Mouse (Mus musculus): Measurements from ENCODE around the gene Il2. TPM values are rescaled to one million over a fixed set of nuclear protein-coding genes. Genes with fewer than 3 reads are reported as not detected.

The Il2 gene
- 0.34 TPM in 1 of 2 replicates, not detected in the other for polyA plus RNA-seq (2015; fragmentation: Nextera tagmentation; extraction: Ambion mirVana)

DNA sequence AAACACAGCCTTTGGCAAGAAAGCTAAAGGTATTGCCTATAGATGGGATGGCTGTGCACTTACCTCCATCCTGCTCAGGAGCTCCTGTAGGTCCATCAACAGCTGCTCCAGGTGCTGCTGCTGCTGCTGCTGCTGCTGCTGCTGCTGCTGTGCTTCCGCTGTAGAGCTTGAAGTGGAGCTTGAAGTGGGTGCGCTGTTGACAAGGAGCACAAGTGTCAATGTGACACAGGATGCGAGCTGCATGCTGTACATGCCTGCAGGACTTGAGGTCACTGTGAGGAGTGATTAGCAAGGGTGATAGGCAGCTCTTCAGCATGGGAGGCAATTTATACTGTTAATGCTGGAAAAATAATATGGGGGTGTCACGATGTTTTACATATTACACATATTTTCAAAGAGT lies at the start of gene Il2:
TSS of gene Il2 (minus strand) at position 305 of the 400 bp plus-strand sequence.
- H3K9me3 ChIP-seq (ENCODE audit: low read length): no peaks in the 10 kb centered on the region
- no peak for ATAC-seq (ENCODE audit: low FRiP score, low TSS enrichment)

DNA sequence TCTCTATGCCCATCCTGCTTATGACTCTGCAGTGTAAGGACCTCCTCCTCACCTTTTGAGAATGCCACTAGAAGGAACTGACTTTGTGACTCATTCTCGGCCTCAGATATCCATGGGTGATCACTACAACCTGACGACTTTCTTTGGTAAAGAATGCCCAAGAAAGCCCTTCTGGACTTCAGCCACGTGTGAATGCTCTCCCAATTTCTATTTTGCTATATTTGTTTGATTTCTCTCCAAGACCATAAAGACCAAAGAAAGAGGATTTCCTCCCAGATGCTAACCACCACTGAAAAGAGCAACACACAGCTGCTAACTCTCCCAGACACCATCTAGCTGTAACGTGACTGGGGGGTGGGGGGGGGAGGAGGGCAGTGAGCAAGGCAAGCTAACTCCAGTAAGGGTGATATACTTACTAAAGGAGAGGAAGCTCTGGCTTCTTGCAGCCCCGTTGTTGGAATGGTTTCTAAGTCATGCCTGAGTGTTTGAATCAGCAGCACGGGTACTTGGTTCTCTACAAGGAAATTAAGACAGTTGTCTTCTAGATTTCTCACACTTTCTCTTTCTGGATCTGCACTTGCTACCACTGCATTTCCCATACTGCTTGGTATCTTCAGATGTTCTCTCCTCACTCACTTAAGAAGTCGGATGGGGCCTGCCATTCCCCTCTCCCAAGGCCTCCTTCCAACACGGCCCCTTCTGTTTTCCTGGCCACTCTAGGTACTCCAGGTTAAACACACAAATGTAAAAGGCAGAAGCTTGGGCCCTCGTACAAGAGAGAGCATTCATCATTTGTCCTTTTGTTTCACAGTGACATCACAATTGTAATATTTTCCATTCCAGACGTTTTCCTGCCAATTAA lies 49.2 kb upstream of the Il2 start:
- H3K4me1 ChIP-seq (ENCODE audit: insufficient read depth, low read length): no peaks in the 10 kb centered on the region
- H3K27me3 ChIP-seq (ENCODE audit: insufficient read depth, low read length): no peaks in the 10 kb centered on the region
- H3K4me3 ChIP-seq (ENCODE audit: low read length): no peak overlapping the region
- H3K4me2 ChIP-seq (replicated peaks; ENCODE audit: low read depth, low read length): no peak overlapping the region
- no peak for ATAC-seq (ENCODE audit: low FRiP score, low TSS enrichment)
- WGBS: 65% methylated on average over 10 of the region's 10 CpGs
- no peaks in the 10 kb centered on the region for H3K9me3 ChIP-seq (ENCODE audit: low read length)
- no peaks in the 10 kb centered on the region for H3K36me3 ChIP-seq (ENCODE audit: insufficient read depth, low read length)
- no peak overlapping the region for H3K9ac ChIP-seq (replicated peaks; ENCODE audit: low read length)
- H3K27ac ChIP-seq (ENCODE audit: low read length): no peak overlapping the region

More for the DNA sequence above, at the start of gene Il2:
- no peak within 1 kb of the TSS for H3K27ac ChIP-seq (ENCODE audit: low read length)
- no peaks in the 10 kb centered on the region for H3K4me1 ChIP-seq (ENCODE audit: insufficient read depth, low read length)
- H3K4me3 ChIP-seq (ENCODE audit: low read length): no peak within 1 kb of the TSS
- H3K9ac ChIP-seq (replicated peaks; ENCODE audit: low read length): no peak within 1 kb of the TSS
- no peaks in the 10 kb centered on the region for H3K27me3 ChIP-seq (ENCODE audit: insufficient read depth, low read length)
- no peak within 1 kb of the TSS for H3K4me2 ChIP-seq (replicated peaks; ENCODE audit: low read depth, low read length)
- 67% methylated on average over 4 of the region's 4 CpGs for WGBS
- no peaks in the 10 kb centered on the region for H3K36me3 ChIP-seq (ENCODE audit: insufficient read depth, low read length)

DNA sequence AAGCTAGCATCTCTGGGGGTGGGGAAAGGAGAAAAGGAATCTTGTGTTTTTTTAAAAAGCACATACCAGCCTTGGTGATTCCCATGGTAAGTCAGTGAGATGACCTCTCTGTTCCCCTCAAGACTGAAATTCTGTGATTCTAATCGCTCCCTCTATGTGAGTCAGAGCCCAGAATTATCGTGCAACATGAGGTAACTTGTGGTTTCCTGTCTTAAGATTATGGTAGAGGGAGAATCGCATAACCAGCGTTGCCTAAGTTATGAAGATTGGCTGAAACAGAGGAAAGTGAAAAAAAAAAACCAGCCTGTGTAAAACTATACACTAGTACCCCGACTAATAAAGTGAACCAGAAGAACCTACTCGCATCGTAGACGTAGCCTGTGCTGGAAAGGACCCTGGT lies 47.5 kb upstream of the Il2 start:
- WGBS: 90% methylated on average over 8 of the region's 8 CpGs
- Histone ChIP-seq H3K27ac (ENCODE audit: low read length) (no peak overlapping the region), H3K4me3 (ENCODE audit: low read length) (no peak overlapping the region), H3K4me2 (replicated peaks; ENCODE audit: low read depth, low read length) (no peak overlapping the region), H3K9ac (replicated peaks; ENCODE audit: low read length) (no peak overlapping the region), H3K4me1 (ENCODE audit: insufficient read depth, low read length) (no peaks in the 10 kb centered on the region), H3K27me3 (ENCODE audit: insufficient read depth, low read length) (no peaks in the 10 kb centered on the region), H3K9me3 (ENCODE audit: low read length) (no peaks in the 10 kb centered on the region), H3K36me3 (ENCODE audit: insufficient read depth, low read length) (no peaks in the 10 kb centered on the region)
- no peak for ATAC-seq (ENCODE audit: low FRiP score, low TSS enrichment)

- Histone ChIP-seq H3K4me3 (ENCODE audit: low read length) (no peak overlapping the region), H3K27me3 (ENCODE audit: insufficient read depth, low read length) (no peaks in the 10 kb centered on the region), H3K27ac (ENCODE audit: low read length) (no peak overlapping the region), H3K36me3 (ENCODE audit: insufficient read depth, low read length) (no peaks in the 10 kb centered on the region), H3K9ac (replicated peaks; ENCODE audit: low read length) (no peak overlapping the region), H3K4me2 (replicated peaks; ENCODE audit: low read depth, low read length) (no peak overlapping the region), H3K9me3 (ENCODE audit: low read length) (no peaks in the 10 kb centered on the region), H3K4me1 (ENCODE audit: insufficient read depth, low read length) (no peaks in the 10 kb centered on the region)
- ATAC-seq (ENCODE audit: low FRiP score, low TSS enrichment): no peak
- WGBS: 95% methylated on average over 2 of the region's 2 CpGs
Observed at GRCm38 (mm10) chr3:37169283-37169682, 43.5 kb upstream of the Il2 start.

- Histone ChIP-seq H3K27ac (ENCODE audit: low read length) (no peak overlapping the region), H3K4me2 (replicated peaks; ENCODE audit: low read depth, low read length) (no peak overlapping the region)
- WGBS: 79% methylated on average over 4 of the region's 4 CpGs
Observed at GRCm38 (mm10) chr3:37161096-37161495, 35.3 kb upstream of the Il2 start.

GRCm38 (mm10) chr3:37158246-37158645 lies 32.5 kb upstream of the Il2 start:
- Histone ChIP-seq H3K36me3 (ENCODE audit: insufficient read depth, low read length) (no peaks in the 10 kb centered on the region), H3K4me2 (replicated peaks; ENCODE audit: low read depth, low read length) (no peak overlapping the region), H3K9ac (replicated peaks; ENCODE audit: low read length) (no peak overlapping the region), H3K4me1 (ENCODE audit: insufficient read depth, low read length) (no peaks in the 10 kb centered on the region), H3K4me3 (ENCODE audit: low read length) (no peak overlapping the region), H3K27me3 (ENCODE audit: insufficient read depth, low read length) (no peaks in the 10 kb centered on the region), H3K9me3 (ENCODE audit: low read length) (no peaks in the 10 kb centered on the region), H3K27ac (ENCODE audit: low read length) (no peak overlapping the region)
- ATAC-seq (ENCODE audit: low FRiP score, low TSS enrichment): no peak; the same call in 1 of the 2 replicates
- WGBS: 66% methylated on average over 3 of the region's 3 CpGs

More at GRCm38 (mm10) chr3:37161096-37161495, 35.3 kb upstream of the Il2 start:
- H3K27me3 ChIP-seq (ENCODE audit: insufficient read depth, low read length): no peaks in the 10 kb centered on the region
- H3K4me3 ChIP-seq (ENCODE audit: low read length): no peak overlapping the region
- H3K4me1 ChIP-seq (ENCODE audit: insufficient read depth, low read length): no peaks in the 10 kb centered on the region
- H3K36me3 ChIP-seq (ENCODE audit: insufficient read depth, low read length): no peaks in the 10 kb centered on the region
- no peak for ATAC-seq (ENCODE audit: low FRiP score, low TSS enrichment)
- no peak overlapping the region for H3K9ac ChIP-seq (replicated peaks; ENCODE audit: low read length)
- H3K9me3 ChIP-seq (ENCODE audit: low read length): no peaks in the 10 kb centered on the region

GRCm38 (mm10) chr3:37157082-37157481 lies 31.3 kb upstream of the Il2 start:
- no peak overlapping the region for H3K4me3 ChIP-seq (ENCODE audit: low read length)
- no peak for ATAC-seq (ENCODE audit: low FRiP score, low TSS enrichment)
- no peak overlapping the region for H3K4me2 ChIP-seq (replicated peaks; ENCODE audit: low read depth, low read length)
- WGBS: 74% methylated on average over 8 of the region's 8 CpGs
- no peak overlapping the region for H3K9ac ChIP-seq (replicated peaks; ENCODE audit: low read length)
- H3K9me3 ChIP-seq (ENCODE audit: low read length): no peaks in the 10 kb centered on the region
- no peaks in the 10 kb centered on the region for H3K36me3 ChIP-seq (ENCODE audit: insufficient read depth, low read length)
- H3K27ac ChIP-seq (ENCODE audit: low read length): no peak overlapping the region
- H3K27me3 ChIP-seq (ENCODE audit: insufficient read depth, low read length): no peaks in the 10 kb centered on the region
- no peaks in the 10 kb centered on the region for H3K4me1 ChIP-seq (ENCODE audit: insufficient read depth, low read length)

DNA sequence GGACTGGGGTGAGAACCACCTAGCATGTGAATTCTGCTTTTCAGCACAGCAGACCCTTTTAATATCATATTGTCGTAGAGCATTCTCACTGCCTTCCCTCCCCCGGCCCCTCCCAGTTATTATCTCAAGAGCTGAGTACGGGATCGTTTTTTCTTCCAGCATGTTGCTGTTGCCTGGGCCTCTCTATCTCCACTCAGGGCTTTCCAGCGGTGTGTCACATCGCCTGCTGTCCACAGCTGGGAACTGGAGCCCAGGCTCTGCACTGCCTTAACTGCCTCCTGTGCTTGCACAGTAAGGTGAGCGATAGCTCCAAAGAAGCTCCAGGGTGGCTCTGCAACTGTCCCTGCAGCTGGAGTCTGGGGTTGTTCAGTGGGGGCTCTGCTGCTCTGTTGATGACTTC lies 28.6 kb upstream of the Il2 start:
- H3K27me3 ChIP-seq (ENCODE audit: insufficient read depth, low read length): no peaks in the 10 kb centered on the region
- H3K36me3 ChIP-seq (ENCODE audit: insufficient read depth, low read length): no peaks in the 10 kb centered on the region
- WGBS: 61% methylated on average over 7 of the region's 7 CpGs
- H3K27ac ChIP-seq (ENCODE audit: low read length): no peak overlapping the region
- ATAC-seq (ENCODE audit: low FRiP score, low TSS enrichment): 0 out of 2 replicates have a peak, but pooled peaks have one; percentile 43
- H3K9me3 ChIP-seq (ENCODE audit: low read length): no peaks in the 10 kb centered on the region
- no peak overlapping the region for H3K4me2 ChIP-seq (replicated peaks; ENCODE audit: low read depth, low read length)
- no peak overlapping the region for H3K4me3 ChIP-seq (ENCODE audit: low read length)
- H3K9ac ChIP-seq (replicated peaks; ENCODE audit: low read length): no peak overlapping the region
- no peaks in the 10 kb centered on the region for H3K4me1 ChIP-seq (ENCODE audit: insufficient read depth, low read length)

DNA sequence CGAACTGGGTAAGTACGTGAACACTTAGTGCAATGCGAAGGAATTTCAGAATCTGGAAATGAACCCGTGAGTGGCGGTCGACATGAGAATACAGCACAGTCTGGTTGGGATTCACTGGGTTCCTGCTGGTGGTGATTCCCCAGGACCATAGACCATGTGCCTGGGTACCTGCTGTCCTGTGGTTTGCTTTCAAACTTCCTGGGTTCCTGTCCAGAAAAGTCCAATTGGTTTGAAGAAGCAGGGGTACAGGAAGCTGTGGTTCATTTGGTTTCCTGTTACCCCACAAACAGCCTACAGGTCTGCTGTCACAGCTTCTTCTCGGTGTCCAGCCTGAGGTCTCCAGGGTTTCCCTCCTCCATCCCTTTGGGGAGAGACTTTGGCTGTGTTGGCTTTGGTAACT lies 27.2 kb upstream of the Il2 start:
- Histone ChIP-seq H3K27ac (ENCODE audit: low read length) (no peak overlapping the region), H3K9me3 (ENCODE audit: low read length) (no peaks in the 10 kb centered on the region), H3K4me1 (ENCODE audit: insufficient read depth, low read length) (no peaks in the 10 kb centered on the region), H3K4me3 (ENCODE audit: low read length) (no peak overlapping the region), H3K9ac (replicated peaks; ENCODE audit: low read length) (no peak overlapping the region), H3K27me3 (ENCODE audit: insufficient read depth, low read length) (no peaks in the 10 kb centered on the region), H3K4me2 (replicated peaks; ENCODE audit: low read depth, low read length) (no peak overlapping the region), H3K36me3 (ENCODE audit: insufficient read depth, low read length) (no peaks in the 10 kb centered on the region)
- ATAC-seq (ENCODE audit: low FRiP score, low TSS enrichment): no peak
- 97% methylated on average over 7 of the region's 7 CpGs for WGBS

DNA sequence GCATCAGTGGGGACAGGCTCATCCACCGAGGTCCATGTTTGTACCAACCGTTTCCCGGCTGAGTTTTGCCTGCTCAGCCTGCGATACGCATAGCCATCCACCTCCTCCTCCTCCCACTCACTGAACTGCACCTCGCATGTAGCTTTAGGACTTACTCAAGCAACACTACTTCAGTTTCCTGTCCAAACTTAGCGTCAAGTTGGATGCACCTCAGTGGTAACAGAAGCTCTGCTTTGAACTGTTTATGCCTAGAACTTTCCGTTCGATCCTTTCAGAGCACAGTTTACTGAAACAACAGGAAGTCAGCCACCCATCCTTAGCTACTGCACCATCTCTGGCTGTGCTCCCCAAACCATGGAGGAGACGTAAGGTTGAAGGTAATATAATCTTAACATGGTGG lies 26.5 kb upstream of the Il2 start:
- H3K4me3 ChIP-seq (ENCODE audit: low read length): no peak overlapping the region
- H3K9ac ChIP-seq (replicated peaks; ENCODE audit: low read length): no peak overlapping the region
- no peak for ATAC-seq (ENCODE audit: low FRiP score, low TSS enrichment)
- 40% methylated on average over 10 of the region's 10 CpGs for WGBS
- no peaks in the 10 kb centered on the region for H3K9me3 ChIP-seq (ENCODE audit: low read length)
- H3K27me3 ChIP-seq (ENCODE audit: insufficient read depth, low read length): no peaks in the 10 kb centered on the region
- H3K36me3 ChIP-seq (ENCODE audit: insufficient read depth, low read length): no peaks in the 10 kb centered on the region
- H3K4me2 ChIP-seq (replicated peaks; ENCODE audit: low read depth, low read length): no peak overlapping the region; the same call in 1 of the 2 replicates
- H3K4me1 ChIP-seq (ENCODE audit: insufficient read depth, low read length): no peaks in the 10 kb centered on the region
- no peak overlapping the region for H3K27ac ChIP-seq (ENCODE audit: low read length)

All from kidney, embryonic 16.5 days (tissue).